Mouse (Mus musculus): ENCODE measurements around the gene Enpp3. TPM values are rescaled to one million over a fixed set of nuclear protein-coding genes. Genes with fewer than 3 reads are reported as not detected.

Enpp3 gene
- polyA plus RNA-seq, 1 experiment from 2014 or later, result 4.9 TPM

GRCm38 (mm10) chr10:24832306-24832705, 10.3 kb downstream of the Enpp3 start:
- no peak overlapping the region for H3K27ac ChIP-seq (ENCODE audit: low read depth)
- H3K27me3 ChIP-seq (ENCODE audit: insufficient read depth, low read length), result no peaks in the 10 kb centered on the region
- TF ChIP-seq CTCF (IDR thresholded peaks at IDR 0.05; ENCODE audit: low read depth), result no peak
- WGBS (ENCODE audit: insufficient replicate concordance), result 86% methylated on average over 9 of the region's 9 CpGs
- peaks cover 9% of the 10 kb centered on the region for H3K4me1 ChIP-seq (ENCODE audit: insufficient read depth)
- H3K4me2 ChIP-seq (ENCODE audit: low read depth, low read length), result no peak overlapping the region
- H3K36me3 ChIP-seq (replicated peaks; ENCODE audit: insufficient read depth, low read length), result no peaks in the 10 kb centered on the region
- ATAC-seq (no peak), DNase-seq (no peak)
- H3K4me3 ChIP-seq (ENCODE audit: low read depth, low read length), result no peak overlapping the region
- H3K9me3 ChIP-seq (ENCODE audit: low read length), result no peaks in the 10 kb centered on the region
- H3K9ac ChIP-seq (replicated peaks), result no peak overlapping the region

GRCm38 (mm10) chr10:24831377-24832095, 11.1 kb downstream of the Enpp3 start:
- H3K4me3 ChIP-seq (ENCODE audit: low read depth, low read length), result no peak overlapping the region
- ATAC-seq (peak; percentile 62), DNase-seq (peak; percentile 37)
- peak overlapping the region; percentile 29; the same call in 1 of the 2 replicates for H3K27ac ChIP-seq (ENCODE audit: low read depth)
- H3K9me3 ChIP-seq (ENCODE audit: low read length), result no peaks in the 10 kb centered on the region
- WGBS (ENCODE audit: insufficient replicate concordance), result 33% methylated on average over 14 of the region's 15 CpGs
- peaks cover 9% of the 10 kb centered on the region for H3K4me1 ChIP-seq (ENCODE audit: insufficient read depth)
- TF ChIP-seq EP300 (IDR thresholded peaks at IDR 0.05; ENCODE audit: low read depth) (no peak), CTCF (IDR thresholded peaks at IDR 0.05; ENCODE audit: low read depth) (no peak)
- H3K4me2 ChIP-seq (ENCODE audit: low read depth, low read length), result peak overlapping the region; percentile 7; the same call in 1 of the 2 replicates
- no peaks in the 10 kb centered on the region for H3K36me3 ChIP-seq (replicated peaks; ENCODE audit: insufficient read depth, low read length)
- H3K9ac ChIP-seq (replicated peaks), result no peak overlapping the region
- no peaks in the 10 kb centered on the region for H3K27me3 ChIP-seq (ENCODE audit: insufficient read depth, low read length)

GRCm38 (mm10) chr10:24830448-24830847, 12.2 kb downstream of the Enpp3 start:
- WGBS (ENCODE audit: insufficient replicate concordance), result 61% methylated on average over 5 of the region's 5 CpGs
- DNase-seq (no peak), ATAC-seq (no peak)
- no peak overlapping the region for H3K27ac ChIP-seq (ENCODE audit: low read depth)
- H3K9me3 ChIP-seq (ENCODE audit: low read length), result no peaks in the 10 kb centered on the region
- peaks cover 9% of the 10 kb centered on the region for H3K4me1 ChIP-seq (ENCODE audit: insufficient read depth)
- no peak overlapping the region for H3K9ac ChIP-seq (replicated peaks)
- TF ChIP-seq CTCF (IDR thresholded peaks at IDR 0.05; ENCODE audit: low read depth), result no peak
- no peak for TF ChIP-seq EP300 (IDR thresholded peaks at IDR 0.05; ENCODE audit: low read depth)
- no peak overlapping the region for H3K4me3 ChIP-seq (ENCODE audit: low read depth, low read length)
- no peaks in the 10 kb centered on the region for H3K27me3 ChIP-seq (ENCODE audit: insufficient read depth, low read length)
- no peak overlapping the region for H3K4me2 ChIP-seq (ENCODE audit: low read depth, low read length)
- no peaks in the 10 kb centered on the region for H3K36me3 ChIP-seq (replicated peaks; ENCODE audit: insufficient read depth, low read length)

GRCm38 (mm10) chr10:24828136-24828535, 14.5 kb downstream of the Enpp3 start:
- no peak overlapping the region for H3K4me3 ChIP-seq (ENCODE audit: low read depth, low read length)
- no peak overlapping the region for H3K9ac ChIP-seq (replicated peaks)
- no peak overlapping the region for H3K4me2 ChIP-seq (ENCODE audit: low read depth, low read length)
- no peaks in the 10 kb centered on the region for H3K27me3 ChIP-seq (ENCODE audit: insufficient read depth, low read length)
- TF ChIP-seq EP300 (IDR thresholded peaks at IDR 0.05; ENCODE audit: low read depth), result no peak
- no peak for TF ChIP-seq CTCF (IDR thresholded peaks at IDR 0.05; ENCODE audit: low read depth)
- no peaks in the 10 kb centered on the region for H3K9me3 ChIP-seq (ENCODE audit: low read length)
- H3K4me1 ChIP-seq (ENCODE audit: insufficient read depth), result peaks cover 5% of the 10 kb centered on the region; the same call in 1 of the 2 replicates
- H3K27ac ChIP-seq (ENCODE audit: low read depth), result no peak overlapping the region
- DNase-seq, result no peak
- no peaks in the 10 kb centered on the region for H3K36me3 ChIP-seq (replicated peaks; ENCODE audit: insufficient read depth, low read length)
- peak; percentile 66 for ATAC-seq
- WGBS (ENCODE audit: insufficient replicate concordance), result 74% methylated on average over 4 of the region's 4 CpGs

GRCm38 (mm10) chr10:24826130-24826529, 16.5 kb downstream of the Enpp3 start:
- H3K4me1 ChIP-seq (ENCODE audit: insufficient read depth), result 0 out of 2 replicates have a peak, but pooled peaks cover 3% of the 10 kb centered on the region
- no peak overlapping the region for H3K9ac ChIP-seq (replicated peaks)
- no peaks in the 10 kb centered on the region for H3K36me3 ChIP-seq (replicated peaks; ENCODE audit: insufficient read depth, low read length)
- H3K4me3 ChIP-seq (ENCODE audit: low read depth, low read length), result no peak overlapping the region
- no peaks in the 10 kb centered on the region for H3K9me3 ChIP-seq (ENCODE audit: low read length)
- no peak overlapping the region for H3K4me2 ChIP-seq (ENCODE audit: low read depth, low read length)
- DNase-seq (no peak), ATAC-seq (no peak)
- no peak overlapping the region for H3K27ac ChIP-seq (ENCODE audit: low read depth)
- WGBS (ENCODE audit: insufficient replicate concordance), result 62% methylated on average over 6 of the region's 6 CpGs
- TF ChIP-seq CTCF (IDR thresholded peaks at IDR 0.05; ENCODE audit: low read depth), result no peak
- no peak for TF ChIP-seq EP300 (IDR thresholded peaks at IDR 0.05; ENCODE audit: low read depth)
- no peaks in the 10 kb centered on the region for H3K27me3 ChIP-seq (ENCODE audit: insufficient read depth, low read length)

- H3K9ac ChIP-seq (replicated peaks), result no peak overlapping the region
- TF ChIP-seq EP300 (IDR thresholded peaks at IDR 0.05; ENCODE audit: low read depth) (no peak), CTCF (IDR thresholded peaks at IDR 0.05; ENCODE audit: low read depth) (no peak)
- H3K4me3 ChIP-seq (ENCODE audit: low read depth, low read length), result no peak overlapping the region
- DNase-seq, result no peak
- ATAC-seq, result no peak
- no peak overlapping the region for H3K4me2 ChIP-seq (ENCODE audit: low read depth, low read length)
- H3K27me3 ChIP-seq (ENCODE audit: insufficient read depth, low read length), result no peaks in the 10 kb centered on the region
- H3K4me1 ChIP-seq (ENCODE audit: insufficient read depth), result 0 out of 2 replicates have a peak, but pooled peaks cover 3% of the 10 kb centered on the region
- no peaks in the 10 kb centered on the region for H3K36me3 ChIP-seq (replicated peaks; ENCODE audit: insufficient read depth, low read length)
- H3K27ac ChIP-seq (ENCODE audit: low read depth), result no peak overlapping the region
- 72% methylated on average over 7 of the region's 7 CpGs for WGBS (ENCODE audit: insufficient replicate concordance)
- no peaks in the 10 kb centered on the region for H3K9me3 ChIP-seq (ENCODE audit: low read length)
Measured at GRCm38 (mm10) chr10:24825456-24826081, 17.1 kb downstream of the Enpp3 start.
